Mouse (Mus musculus): ENCODE measurements around the gene Mrpl48.

- no peak for TF ChIP-seq CTCF (IDR thresholded peaks at IDR 0.05; ENCODE audit: control insufficient read depth, insufficient read depth, insufficient read length)
- TF ChIP-seq USF1 (IDR thresholded peaks at IDR 0.05; ENCODE audit: low read depth), result no peak
- no peak for TF ChIP-seq MAX (IDR thresholded peaks at IDR 0.05)
- TF ChIP-seq CEBPB (IDR thresholded peaks at IDR 0.05; ENCODE audit: low read depth), result no peak
- TF ChIP-seq MYOD1 (IDR thresholded peaks at IDR 0.05; ENCODE audit: control insufficient read depth, insufficient read length, low read depth), result no peak
- TF ChIP-seq MYOG (IDR thresholded peaks at IDR 0.05; ENCODE audit: control insufficient read depth, extremely low read depth, insufficient read length), result no peak
- no peak for TF ChIP-seq FOSL1 (IDR thresholded peaks at IDR 0.05; ENCODE audit: insufficient read depth, low read length, poor library complexity, severe bottlenecking)
These were observed 45.6 kb upstream of the Mrpl48 start for GRCm38 (mm10) chr7:100653480-100654266.

Data from C2C12 (cell line).